Mouse (Mus musculus): ENCODE data around the gene Rpl39l. TPM values are rescaled to one million over a fixed set of nuclear protein-coding genes. Genes with fewer than 3 reads are reported as not detected.
"Not testable (repeated sequence)": the region's sequence is repeated elsewhere in the genome, so short reads cannot be mapped to it uniquely, and the experiment has no call there.

Rpl39l gene
- polyA plus RNA-seq, 1 experiment: 2.9 TPM

DNA sequence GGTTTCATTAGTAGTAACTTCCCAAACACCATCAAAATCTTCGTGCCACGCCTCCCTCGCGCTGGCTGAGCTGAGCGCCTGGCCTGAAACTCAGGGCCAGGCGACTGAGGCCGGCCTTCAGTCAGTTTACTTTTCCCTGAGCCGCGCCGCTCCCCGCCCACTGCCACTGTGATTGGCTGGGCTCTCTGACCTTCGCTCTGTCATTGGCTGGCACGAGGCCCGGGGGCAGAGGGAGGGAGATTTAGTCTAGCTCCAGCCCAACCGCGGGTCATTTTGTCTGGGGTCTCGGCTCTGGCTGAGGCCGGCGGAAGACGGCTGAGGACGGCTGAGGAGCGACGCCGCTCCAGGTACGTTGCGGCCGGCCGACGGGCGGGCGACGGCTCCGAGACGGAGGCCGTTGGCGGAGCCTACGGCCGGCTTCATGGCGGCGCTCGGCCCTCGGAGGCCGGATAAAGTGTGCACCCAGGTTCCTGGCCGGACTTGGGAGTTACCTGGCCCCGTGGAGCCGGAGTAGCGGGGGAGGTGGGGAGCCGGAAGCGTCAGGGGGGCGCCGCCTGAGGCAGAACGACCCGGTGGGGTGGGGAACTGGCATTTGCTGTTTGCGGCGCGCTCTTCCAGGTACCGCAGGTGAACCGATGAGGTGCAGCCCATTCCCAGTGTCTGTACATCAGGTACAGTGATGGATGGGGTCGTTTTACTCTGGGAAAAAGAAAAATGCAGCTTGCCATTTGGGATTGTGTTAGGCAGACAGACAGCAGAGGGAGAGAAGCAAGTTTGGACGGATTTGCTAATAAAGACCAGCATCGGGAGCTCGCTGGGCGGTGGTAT is 22.9 kb downstream of the Rpl39l start, which contains the start of gene Atf7ip2:
Gene Atf7ip2 (plus strand): TSS at position 34 of the 828 bp plus-strand sequence.
- TF ChIP-seq POLR2A (IDR thresholded peaks at IDR 0.05; ENCODE audit: borderline replicate concordance, low read depth, low read length) (no peak), CTCF (IDR thresholded peaks at IDR 0.05; ENCODE audit: low read depth, low read length) (no peak)
- no peak within 1 kb of the TSS for H3K27ac ChIP-seq (ENCODE audit: insufficient read depth, low read depth, low read length)
- peak within 1 kb of the TSS; percentile 63 for H3K4me3 ChIP-seq (ENCODE audit: insufficient read depth, low read length)
- H3K4me1 ChIP-seq (ENCODE audit: control insufficient read depth, insufficient read depth, low read length): no peaks in the 10 kb centered on the region

DNA sequence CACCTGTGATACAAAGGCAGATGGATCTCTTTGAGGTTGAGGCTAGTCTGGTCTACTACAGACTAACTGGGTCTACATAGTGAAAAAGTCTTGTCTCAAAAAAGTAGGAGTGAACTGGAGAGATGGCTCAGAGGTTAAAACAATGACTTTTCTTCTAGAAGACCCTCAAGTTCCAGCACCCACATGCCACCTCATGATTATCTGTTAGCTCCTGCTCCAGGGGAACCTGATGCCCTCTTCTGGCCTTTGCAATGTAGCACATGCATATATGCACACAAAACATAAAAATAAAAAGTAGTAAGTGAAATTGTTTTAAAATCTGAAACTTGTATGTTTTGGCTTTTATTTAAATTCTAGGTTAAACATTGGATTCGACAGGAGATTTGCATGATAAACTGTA is 38.8 kb downstream of the Rpl39l start:
- no peak for TF ChIP-seq POLR2A (IDR thresholded peaks at IDR 0.05; ENCODE audit: borderline replicate concordance, low read depth, low read length)
- TF ChIP-seq CTCF (IDR thresholded peaks at IDR 0.05; ENCODE audit: low read depth, low read length): no peak
- Histone ChIP-seq H3K4me1 (ENCODE audit: control insufficient read depth, insufficient read depth, low read length) (no peaks in the 10 kb centered on the region), H3K27ac (ENCODE audit: insufficient read depth, low read depth, low read length) (no peak overlapping the region), H3K4me3 (ENCODE audit: insufficient read depth, low read length) (no peak overlapping the region)

DNA sequence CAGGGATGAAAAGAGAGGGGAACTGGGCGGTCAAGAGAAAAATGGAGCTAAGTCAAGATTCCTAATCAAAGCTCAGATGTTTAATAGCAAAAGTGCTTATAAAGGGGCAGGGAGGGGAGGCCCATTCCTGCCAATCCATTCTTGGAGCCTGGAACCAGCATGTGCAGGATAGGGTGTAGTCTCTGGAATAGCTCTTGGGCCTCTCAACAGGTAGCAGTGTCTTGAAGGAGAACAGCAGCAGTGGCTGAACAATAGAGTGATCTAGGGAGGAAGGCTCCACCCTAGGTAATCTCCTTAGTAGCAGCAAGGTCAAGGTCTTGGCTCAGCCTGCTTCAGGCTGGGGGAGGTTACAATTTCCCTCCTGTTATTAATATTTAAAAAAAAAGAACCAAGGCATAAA is 46.3 kb downstream of the Rpl39l start:
- H3K4me1 ChIP-seq (ENCODE audit: control insufficient read depth, insufficient read depth, low read length); H3K4me3 ChIP-seq (ENCODE audit: insufficient read depth, low read length); H3K27ac ChIP-seq (ENCODE audit: insufficient read depth, low read depth, low read length): not testable (repeated sequence)

DNA sequence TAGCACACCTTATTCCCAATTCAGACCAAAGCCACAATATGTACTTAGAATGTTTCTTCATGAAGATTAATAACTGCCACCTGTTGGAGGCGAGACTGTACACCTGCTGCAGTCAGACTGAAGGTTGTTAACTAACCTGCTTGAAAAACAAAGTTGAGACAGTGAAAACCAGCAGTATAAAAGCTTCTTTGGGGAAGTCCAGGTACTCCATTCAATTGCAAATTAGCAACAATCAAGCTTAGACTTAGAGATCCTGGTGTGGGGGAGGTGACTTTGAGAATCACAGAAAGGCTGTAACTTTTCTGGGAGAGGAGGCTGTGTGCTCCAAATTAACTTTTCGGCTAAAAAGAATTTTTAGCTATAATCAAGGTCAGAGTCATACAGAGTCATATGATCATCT is 47.0 kb downstream of the Rpl39l start:
- not testable (repeated sequence) for H3K4me3 ChIP-seq (ENCODE audit: insufficient read depth, low read length); H3K4me1 ChIP-seq (ENCODE audit: control insufficient read depth, insufficient read depth, low read length); H3K27ac ChIP-seq (ENCODE audit: insufficient read depth, low read depth, low read length)

Other genes starting within 250 kb of the Rpl39l start
- gene Grin2a, start 174.7 kb upstream of the Rpl39l start, polyA plus RNA-seq (2012; ENCODE audit: insufficient read depth, insufficient read length, missing spikeins): 0.07 TPM in 1 of 2 replicates, not detected in the other
- gene Atf7ip2, start 22.5 kb downstream of the Rpl39l start, polyA plus RNA-seq (2012; ENCODE audit: insufficient read depth, insufficient read length, missing spikeins): 0.79 TPM in 1 of 2 replicates, not detected in the other
- gene Emp2, start 143.7 kb downstream of the Rpl39l start, polyA plus RNA-seq (2012; ENCODE audit: insufficient read depth, insufficient read length, missing spikeins): 8.0 and 9.1 TPM in 2 replicates
- gene Tekt5, start 225.3 kb downstream of the Rpl39l start, polyA plus RNA-seq (2012; ENCODE audit: insufficient read depth, insufficient read length, missing spikeins): not detected in 2 replicates
- gene Nubp1, start 241.7 kb downstream of the Rpl39l start, polyA plus RNA-seq (2012; ENCODE audit: insufficient read depth, insufficient read length, missing spikeins): 21.4 and 27.9 TPM in 2 replicates